Mouse (Mus musculus) right cerebral cortex, postnatal 14 days (tissue): ENCODE measurements around the gene Nectin3.

Experiments used
- DNase-seq: peaks from one replicate; pipeline ENCODE4 v3.0.0; 2022

Gene Nectin3

DNA sequence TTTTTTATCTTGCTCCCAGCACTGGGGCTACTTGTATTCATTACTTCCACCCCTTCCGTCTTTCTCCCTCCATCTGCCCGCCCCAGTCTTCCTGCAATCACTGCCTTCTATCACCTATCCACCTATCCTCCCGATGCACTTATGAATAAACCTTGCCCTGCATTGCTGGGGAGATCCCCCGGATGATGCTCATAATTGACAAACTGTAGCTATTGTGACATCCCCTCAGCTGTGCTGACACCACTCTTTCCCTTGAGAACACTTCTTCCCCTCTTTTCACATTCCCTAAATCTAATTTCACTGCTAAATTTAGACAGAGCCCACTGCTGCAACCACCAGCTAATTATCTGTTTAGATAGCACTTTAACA lies at the start of gene Nectin3:
Nectin3 (minus strand) TSS at position 105 of the 369 bp plus-strand sequence.
- no peak for DNase-seq

DNA sequence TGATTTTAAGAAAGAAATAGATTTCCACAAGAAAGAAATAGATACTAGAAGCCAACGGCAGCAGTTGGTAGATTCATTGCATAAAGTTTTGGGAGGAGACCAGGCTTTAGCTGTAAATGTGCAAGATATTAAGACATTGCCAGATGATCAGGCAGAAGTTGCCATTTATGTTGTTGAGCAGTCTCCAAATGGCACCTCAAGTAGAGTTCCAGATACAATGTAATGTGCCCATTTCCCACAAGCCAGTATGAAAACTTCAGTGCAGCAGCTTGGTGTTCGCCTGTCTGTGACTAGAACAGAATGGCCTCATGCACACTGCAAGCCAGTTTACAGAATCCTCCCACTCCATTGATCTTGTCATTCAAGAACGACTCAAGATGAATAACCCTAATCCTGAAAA lies 39.8 kb upstream of the Nectin3 start:
- DNase-seq = no peak

DNA sequence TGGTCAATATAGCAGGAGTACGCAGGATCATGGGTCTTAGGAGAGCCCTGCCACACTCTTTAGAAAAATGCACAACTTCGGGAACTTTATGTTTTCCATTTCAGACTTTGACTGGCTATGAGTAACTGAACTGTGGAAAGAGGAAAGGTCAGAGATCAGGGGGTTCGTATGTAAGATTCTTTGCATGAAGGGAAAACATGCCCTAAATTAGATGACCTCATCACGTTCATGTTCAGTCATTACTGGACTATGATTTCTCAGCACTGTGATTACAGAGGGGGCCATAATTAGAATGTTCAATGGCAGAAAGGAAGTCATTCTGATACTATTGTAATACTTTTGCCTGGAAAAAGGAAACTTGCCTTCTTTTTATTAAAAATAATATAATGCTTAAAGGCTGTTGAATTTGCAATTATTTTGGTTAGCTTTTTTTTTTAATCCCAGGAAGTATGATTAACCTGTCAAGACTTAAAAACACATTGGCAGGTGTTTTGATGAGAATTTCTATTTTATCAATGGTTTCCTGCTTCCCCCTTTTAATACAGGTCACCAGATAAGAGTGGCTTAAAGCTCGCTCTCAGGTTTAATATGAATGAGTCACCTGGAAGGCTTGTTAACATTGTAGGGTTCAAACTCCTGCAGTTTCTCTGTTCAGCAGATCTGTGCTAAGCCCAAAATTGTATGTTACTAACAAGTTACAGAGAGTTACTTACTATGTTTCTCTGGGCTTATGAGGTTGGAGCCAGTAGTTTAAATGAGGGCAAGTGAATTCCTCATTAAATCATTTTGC lies 34.3 kb upstream of the Nectin3 start:
- no peak for DNase-seq

DNA sequence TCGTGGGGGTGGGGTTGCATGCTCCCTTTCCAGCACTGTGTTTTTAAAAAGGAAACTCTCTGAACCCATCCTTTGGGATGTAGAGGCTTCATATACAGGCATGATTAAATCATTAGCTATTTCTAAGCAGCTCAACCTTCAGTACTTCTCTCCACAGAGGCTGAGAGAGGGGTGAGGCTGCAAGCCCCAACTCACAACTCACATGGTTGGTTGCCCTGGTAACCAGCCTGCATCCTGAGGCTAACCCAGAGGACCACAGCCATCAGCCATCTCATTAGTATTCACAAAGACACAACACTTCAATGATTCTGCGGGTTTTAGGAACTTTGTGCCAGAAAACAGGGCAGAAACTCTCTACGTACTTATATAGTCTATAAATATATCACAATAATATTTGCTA lies 32.7 kb upstream of the Nectin3 start:
- DNase-seq = no peak

DNA sequence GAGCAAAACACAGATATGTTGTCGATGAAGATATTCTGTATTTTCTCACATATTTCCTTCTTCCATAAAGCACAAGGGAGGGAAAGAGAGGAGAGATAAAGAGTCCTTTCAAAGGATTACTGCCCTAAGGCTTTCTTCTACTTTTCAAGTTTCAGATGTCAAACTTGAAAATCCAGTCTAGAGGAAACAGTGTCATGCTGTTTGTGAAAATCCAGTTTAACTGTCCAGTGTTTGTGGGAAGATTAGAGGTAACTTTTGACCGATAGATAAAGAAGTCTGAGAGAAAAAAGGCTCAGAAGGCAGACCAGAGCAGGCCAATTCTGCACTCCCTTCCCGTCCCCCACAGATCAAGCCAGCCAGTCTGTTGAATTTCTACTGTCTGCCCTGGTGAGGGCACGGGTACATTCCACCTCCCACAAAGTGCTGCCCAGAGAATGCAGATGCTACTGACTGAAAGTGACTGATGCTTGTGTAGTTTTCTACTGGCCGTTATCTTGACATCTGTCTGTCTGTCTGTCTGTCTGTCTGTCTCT lies 22.6 kb upstream of the Nectin3 start:
- DNase-seq = no peak

DNA sequence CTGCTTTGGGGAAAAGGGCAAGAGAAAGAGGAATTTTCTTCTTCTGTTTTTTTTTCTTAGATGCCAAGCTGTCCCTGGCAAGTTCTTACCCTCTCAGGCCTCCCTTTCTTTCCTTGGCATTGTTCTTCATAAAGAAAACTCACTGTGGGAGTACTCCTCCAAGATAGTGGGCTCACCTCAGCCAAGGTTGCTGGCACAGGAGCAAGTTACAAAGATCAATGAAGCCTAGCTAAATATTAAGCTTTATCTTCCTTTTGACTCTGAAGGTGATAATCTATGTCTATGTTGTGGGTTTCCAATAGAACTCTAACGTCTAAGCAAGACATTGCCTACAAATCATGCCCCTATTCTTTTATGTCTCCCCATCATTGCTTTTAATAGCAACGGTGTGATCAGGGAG lies 21.3 kb upstream of the Nectin3 start:
- DNase-seq = no peak

DNA sequence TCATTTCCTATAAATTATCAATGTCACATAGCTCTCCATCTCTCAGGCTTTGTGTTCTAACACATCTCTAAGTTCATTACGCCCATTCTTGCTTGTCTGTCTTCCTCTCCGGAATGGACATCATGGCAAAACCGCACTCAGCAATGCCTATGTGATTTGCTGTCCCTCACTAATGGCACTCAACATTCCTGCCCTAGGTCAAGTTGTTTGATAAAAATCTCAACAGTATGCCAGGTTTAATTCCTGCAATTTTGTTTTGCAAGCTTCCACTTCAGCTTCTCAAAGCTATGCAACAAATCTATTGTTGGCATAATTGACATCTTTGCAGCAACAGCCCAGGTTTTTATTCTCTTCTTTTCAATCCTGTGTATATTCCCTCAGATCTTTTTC lies 9.6 kb upstream of the Nectin3 start:
- DNase-seq = no peak

DNA sequence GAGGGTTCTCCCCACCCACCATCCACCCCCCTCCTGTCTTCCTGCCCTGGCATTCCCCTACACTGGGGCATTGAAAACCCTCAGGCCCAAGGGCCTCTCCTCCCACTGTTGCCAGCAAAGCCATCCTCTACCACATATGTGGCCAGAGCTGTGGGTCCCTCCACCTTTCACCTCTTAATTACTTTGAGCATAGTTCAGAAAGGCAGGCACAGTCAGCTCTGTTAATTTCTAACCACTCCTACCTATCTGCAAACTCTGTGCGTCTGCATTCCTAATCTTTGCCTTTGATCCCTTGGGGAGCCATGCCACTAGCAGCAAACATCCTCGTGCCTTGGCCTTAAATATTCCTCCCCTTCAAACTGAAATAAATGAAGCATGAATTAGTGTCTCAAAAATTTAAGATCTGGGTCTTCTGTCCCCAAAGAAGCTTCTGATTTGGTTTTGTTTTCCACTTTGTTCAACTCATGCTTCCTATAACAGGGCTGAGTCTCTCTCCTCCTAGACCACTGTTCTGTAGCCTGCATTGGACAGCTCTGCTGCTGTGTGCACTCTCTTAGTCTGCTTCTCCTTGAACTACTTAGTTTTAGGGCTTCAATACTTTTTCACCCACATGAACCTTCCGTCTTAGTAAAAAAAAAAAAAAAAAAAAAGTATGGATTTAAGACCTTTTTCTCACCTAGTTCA lies 9.1 kb upstream of the Nectin3 start:
- no peak for DNase-seq

DNA sequence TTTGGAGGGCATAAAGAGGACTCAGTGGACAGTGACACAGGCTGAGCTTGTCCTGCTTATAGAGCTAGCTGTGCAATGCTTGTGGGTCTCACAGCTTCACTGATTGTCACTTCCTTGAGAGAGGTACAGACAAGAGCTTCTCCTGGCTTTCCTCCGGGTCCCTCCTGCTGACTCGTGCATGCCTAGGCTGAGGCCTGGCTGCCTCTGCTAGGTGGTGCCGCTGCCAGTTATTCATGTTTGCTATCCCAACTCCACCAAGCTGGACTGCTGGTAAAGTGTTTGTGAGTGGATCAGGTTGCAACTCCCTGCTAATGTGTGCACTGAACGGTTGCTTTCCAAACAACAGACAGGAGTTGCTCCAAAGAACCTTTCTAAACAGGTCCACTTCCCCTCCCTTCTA lies 5.7 kb upstream of the Nectin3 start:
- no peak for DNase-seq

DNA sequence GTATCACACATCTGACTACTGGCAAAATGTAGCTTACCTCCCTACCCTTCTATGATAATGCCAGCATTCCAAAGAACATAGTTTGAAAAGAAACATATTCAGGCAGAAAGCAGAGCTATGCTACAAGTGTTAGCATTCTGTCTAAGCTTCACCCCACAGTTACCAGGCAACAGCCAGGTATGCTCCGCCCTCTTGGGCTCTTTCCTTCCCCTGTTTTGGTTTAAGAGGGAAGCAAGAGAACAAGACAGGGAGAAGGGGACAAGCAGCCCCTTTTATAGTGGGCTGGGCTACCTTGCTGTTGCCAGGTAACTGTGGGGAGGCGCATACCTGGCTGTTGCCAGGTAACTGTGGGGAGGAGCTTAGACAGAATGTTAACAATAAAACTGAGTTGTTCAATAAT lies 4.0 kb upstream of the Nectin3 start:
- DNase-seq = no peak

DNA sequence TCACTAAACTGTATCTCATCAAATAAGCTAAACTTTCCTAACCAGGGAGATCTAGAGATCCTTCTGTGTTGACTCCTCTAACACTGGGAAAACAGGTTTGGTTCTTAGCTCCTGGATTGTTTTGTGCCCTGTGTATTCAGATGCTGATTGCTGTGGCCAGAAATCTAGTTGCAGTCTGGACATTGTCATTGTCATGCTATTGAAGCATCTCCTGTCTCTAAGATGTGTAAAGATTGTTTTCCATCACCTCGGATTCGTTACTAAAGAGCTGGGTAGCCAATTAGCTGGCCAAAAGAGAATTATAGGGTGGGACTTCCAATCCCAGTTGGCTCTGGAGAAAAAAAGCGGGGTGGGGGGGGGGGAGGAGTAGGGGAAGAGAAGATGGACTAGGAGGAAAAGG lies 2.4 kb upstream of the Nectin3 start:
- DNase-seq = no peak

DNA sequence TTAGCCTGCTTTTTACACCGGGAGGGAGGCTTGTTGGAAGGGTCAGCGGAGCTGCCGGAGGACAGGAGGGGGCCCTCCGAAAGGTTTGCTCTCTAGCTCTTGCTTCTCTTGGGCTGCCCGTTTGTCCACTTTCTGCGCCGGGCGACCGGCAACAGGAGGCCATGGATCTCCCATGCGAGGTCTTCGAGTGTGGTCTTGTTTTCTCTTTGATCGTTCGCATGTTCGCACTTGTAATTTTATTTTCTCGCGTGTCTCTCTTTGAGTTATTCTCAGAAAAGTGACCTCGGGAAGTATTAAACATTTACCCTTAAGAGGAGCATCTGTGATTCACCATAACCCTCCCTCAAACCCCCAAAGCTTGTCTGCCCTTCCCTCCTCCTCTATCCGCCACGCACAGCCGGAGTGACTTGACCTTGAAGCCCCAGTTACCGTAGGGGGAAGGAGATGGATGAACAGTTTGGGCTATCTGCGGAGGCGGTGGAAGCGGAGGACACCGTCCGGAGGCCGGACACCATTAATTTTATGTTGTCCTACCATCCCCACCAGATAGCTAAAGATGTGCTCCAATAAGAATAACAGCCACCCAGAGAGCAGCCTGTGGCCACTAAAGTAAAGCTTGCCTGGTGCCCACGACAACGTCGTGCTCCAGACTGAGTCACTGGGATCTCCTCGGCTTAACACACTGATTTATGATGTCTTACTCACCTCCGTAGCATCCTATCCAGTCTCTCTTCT lies 472 bp downstream of the Nectin3 start:
- peak; percentile 25 for DNase-seq

DNA sequence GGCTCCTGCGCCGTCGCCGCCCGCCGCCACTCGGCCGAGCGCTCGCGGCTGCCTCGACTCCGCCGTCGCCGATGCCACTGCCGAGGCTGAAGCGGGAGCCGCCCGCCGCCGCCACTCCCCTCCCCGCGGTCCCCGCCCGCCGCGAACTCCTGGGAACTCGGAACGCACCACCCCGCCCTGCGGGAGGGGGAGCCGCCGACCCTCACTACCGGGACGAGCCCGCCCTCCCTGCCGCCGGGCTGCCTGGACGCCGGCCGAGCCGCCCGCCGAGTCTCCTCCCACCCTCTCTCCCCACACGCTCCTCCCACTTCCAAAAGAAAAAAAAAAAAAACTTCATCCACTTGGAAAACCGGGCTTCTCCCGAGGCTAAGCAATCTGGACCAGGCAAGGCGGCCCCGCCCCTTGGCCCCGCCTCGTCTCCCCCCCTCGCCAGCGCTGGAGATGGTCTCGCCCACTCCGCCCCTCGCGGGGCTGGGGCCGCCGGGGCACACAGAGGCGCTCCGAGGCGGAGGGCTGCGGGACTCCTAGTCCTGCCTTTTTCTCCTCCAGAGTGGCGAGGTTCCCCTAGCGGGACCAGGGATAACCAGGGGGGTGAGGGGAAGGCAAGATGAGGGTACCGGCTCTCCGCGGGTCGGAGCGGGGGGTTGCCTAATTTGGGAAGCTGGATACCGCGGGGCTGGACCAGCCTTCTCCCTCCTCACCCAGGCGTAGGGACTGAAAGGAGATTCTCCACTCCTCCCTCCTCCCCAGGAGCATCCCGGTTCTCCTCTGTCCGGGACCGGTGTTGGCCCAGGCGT lies 1.2 kb downstream of the Nectin3 start:
- DNase-seq = peak; percentile 93

DNA sequence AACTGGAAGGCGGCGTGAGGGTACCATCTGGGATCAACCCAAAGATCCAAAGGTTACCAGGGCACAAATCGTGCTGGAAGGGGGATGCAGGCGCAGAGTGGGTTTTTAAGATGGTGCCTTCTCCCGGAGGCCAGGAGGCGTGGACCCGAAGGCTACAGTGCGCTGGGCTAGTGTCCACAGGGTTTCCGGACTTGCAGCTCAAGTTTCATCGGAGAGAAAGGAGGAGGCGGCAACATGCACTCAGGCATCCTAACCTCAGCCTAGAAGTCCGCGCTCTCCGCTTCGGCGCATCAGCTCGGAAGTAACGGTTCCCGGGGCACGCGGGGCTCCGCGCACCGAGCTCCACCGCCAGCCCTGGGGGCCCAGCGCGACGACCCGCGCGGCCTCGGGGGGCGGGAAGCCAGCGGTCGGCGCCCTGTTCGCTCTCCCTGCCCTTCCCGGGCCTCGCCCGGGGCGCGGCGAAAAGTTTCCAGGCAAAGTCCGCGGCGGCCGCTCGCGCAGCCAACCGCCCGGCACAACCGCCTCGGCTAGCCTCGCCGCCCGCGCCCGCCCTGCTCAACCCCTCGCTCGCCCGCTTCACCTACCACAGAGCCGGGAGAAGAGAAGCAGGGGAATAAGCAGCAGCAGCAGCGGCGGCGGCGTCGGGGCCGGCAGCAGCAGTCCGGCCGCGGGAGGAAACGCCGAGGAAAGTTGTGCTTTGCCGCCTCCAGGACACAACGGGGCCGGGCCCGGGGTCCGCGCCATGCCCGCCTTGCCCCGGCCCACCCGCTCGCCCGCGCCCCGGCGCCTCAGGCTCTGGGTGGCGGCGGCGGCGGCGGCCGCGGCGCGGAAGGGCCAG lies 2.1 kb downstream of the Nectin3 start:
- DNase-seq = peak; percentile 27

DNA sequence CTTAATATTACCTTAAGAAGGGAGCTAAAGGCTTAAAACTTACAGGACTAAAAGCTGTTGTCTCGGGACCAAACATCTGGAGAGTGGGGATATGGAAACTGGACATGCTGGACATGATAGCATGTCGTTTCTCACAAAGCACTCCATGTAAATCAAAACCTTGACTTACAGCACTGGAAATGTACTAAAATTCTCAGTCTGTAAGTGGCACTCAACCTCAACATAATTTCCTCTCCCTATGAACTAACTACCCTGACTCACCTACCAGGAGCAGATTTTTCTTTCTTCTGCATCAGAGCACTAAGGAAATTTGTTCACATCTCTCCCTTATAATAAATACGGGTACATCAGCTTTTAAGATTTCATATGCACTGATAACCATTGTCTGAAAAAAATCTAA lies 3.1 kb downstream of the Nectin3 start:
- no peak for DNase-seq

DNA sequence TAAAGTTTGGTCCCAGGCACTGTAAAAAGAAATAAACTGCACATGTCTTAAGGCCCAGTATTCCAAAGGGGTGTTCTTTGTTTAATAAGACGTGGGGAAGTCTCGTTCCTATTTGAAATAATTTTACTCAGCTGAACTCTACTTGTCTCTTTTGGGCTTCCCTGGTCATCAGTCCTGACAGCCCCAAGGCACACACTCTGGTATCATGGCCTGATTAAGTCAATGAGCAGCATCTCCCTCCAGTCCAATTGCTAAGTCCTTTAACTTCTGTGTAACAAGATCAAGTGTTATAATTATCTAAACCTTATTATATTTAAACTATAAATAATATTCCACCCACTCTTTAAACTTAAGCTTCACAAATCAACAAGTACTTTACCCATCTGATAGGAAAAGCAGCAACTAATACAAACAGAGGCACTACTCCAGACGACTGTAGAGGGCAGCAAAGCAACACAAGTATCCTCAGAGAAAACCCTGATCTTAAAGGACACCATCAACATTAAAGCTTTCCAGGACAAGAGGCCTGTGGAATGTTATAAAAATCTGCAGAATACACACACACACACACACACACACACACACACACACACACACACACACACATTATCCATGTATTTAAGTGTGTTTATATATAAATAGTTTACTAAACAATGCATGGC lies 10.8 kb downstream of the Nectin3 start:
- peak; percentile 42 for DNase-seq

DNA sequence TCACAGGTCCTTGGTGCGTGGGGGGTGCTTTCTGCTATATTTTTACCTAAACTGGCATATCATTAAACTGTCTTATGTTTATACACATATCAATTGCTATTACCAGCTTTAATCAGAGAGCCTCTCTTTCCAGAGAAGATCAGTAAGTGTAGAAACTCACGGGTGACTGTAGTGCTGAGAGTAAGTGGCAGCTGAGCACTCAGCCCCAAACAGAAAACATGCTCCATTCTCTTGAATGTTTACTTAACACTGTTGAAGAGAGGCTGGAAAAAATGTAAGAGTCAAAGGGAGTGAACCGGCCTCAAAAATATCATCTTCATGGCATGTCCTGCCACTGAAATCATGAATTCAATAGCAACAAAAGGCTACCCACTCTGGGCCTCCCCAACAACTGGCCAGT lies 21.0 kb downstream of the Nectin3 start:
- DNase-seq = no peak

DNA sequence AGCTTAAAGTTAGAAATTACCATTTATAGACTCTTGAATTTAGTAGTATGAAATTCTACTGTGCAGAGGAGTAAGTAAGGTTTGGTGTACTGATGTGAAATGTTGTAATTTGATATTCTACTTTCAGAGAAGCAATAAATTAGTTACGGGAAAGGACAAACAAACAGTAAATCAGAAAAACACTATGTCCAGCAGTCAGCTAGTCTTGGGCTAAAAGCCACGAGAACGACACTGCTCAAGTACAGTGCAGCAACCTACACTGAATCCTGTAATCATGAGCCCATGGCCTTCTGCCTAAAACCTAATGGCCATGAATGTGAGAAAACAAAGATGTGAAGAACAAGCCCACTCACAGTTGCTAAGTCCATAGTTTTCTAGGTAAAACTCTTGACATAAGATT lies 46.9 kb downstream of the Nectin3 start:
- no peak for DNase-seq

DNA sequence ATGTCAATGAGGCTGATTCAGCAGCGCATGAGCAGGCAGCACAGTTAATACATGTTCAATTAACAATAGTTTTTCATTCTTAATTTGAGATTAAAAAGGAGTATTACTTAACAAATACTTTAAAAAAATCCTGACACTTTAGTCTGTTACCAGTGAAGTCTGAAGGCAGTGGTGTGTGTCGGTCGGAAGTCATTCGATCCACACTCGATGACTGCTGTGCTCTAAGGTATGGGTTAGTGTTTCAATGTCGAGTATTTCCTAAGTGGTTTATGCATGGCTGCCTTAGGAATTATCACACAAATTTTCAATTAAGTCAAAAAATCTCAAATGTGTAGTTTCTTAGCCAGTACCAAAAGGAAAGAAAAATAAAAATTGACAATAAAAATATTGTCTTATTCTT lies 49.3 kb downstream of the Nectin3 start:
- DNase-seq = no peak

DNA sequence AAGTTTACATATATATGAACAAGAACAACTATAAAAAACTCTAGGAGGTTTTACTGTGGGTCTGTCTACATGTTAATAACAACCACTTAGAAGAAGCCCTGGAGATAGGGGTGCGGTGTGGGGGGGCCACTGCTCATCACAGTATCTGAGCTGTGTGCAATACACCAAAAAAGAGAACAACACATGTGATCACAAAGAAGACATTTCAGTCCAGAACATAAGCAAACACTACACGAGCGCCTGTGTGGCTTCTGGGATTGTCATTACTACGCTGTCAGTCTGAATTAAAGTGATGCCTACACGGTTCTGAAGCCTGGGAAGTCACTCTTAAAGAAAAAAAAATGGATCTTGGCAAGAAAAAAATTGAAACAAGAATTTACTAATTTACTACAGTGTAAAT lies 67.0 kb downstream of the Nectin3 start:
- DNase-seq = no peak

DNA sequence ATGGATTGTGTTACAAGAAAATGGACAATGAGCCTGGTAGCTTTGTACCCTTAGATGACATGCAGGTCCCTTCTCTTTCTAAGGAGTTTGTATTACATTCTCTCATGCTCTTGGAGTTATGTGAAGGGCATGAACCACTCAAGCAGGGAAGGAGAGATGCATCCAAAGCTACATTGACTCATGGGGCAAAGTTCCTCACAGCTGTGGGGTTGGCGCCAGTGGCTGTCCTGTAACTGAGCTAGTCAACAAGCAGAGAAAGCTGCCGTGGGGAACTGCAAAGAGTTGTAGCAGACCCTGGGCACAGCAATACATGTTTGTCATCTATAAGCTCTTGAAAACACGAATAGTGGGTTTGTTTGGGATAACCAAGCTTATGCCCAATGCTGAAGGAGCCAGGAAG lies 82.1 kb downstream of the Nectin3 start:
- DNase-seq = no peak

DNA sequence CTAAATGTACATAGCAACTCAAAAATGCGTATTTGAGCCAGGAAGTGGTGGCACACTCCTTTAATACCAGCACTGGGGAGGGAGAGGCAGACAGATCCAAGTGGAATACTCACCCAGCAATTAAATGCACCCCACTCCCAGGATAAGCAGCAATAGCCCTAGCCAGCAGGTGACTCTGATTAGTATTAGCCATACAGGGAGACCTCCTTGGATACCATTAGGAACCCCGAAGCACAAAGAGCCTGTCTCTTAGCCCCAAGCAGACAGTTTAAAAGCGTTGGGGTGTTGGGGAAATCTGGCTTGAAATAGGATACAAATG lies 87.6 kb downstream of the Nectin3 start:
- DNase-seq = no peak
